ENCODE assay signal across 10 mouse cellular contexts in genomic region chr2:157064136-157064535, GRCm38 (mm10). TPM values are rescaled to one million over a fixed set of nuclear protein-coding genes. Genes with fewer than 3 reads are reported as not detected.
DNase-seq lines count a peak whose midpoint lies in the region; ATAC-seq and TF ChIP-seq lines count a peak whose summit lies in the region.
"Had no signal": no experiment of that assay in that cellular context is flagged by ENCODE, and none has a peak within 500 bp of the region (broad histone marks: within the 10 kb centered on the region; RNA-seq: fewer than 3 reads in every experiment).

No protein-coding gene starts in this region.

- TF ChIP-seq CTCF in gastrocnemius, adult 2 months (IDR thresholded peaks at IDR 0.05) = no peak

- H3K27ac ChIP-seq in gastrocnemius, adult 2 months = peak overlapping the region; percentile 84
- no peak overlapping the region for H3K27ac ChIP-seq in neural tube, embryonic 12.5 days
- H3K27ac ChIP-seq in heart, embryonic 13.5 days (replicated peaks) = peak overlapping the region; percentile 93; the same call in 1 of the 2 replicates
- peak overlapping the region; percentile 26; the same call in 1 of the 2 replicates for H3K27ac ChIP-seq in midbrain, embryonic 14.5 days (replicated peaks; ENCODE audit: low read depth, low read length)
- H3K27ac ChIP-seq: embryonic facial prominence, embryonic 12.5 days had no signal

- H3K4me2 ChIP-seq in neural tube, embryonic 12.5 days (replicated peaks) = 0 out of 2 replicates have a peak overlapping the region, but pooled peaks have one; percentile 6
- H3K4me2 ChIP-seq in heart, embryonic 13.5 days = no peak overlapping the region
- H3K4me2 ChIP-seq in midbrain, embryonic 14.5 days (ENCODE audit: low read length) = no peak overlapping the region
- H3K4me2 ChIP-seq: embryonic facial prominence, embryonic 12.5 days had no signal

- peaks cover 55% of the 10 kb centered on the region for H3K4me1 ChIP-seq in neural tube, embryonic 12.5 days
- H3K4me1 ChIP-seq in heart, embryonic 13.5 days = peaks cover 70% of the 10 kb centered on the region
- H3K4me1 ChIP-seq in midbrain, embryonic 14.5 days (ENCODE audit: control insufficient read depth, insufficient read depth, low read length) = peaks cover 33% of the 10 kb centered on the region

- WGBS in neural tube, embryonic 12.5 days = 65% methylated on average over 7 of the region's 7 CpGs
- WGBS in heart, embryonic 13.5 days = 61% methylated on average over 7 of the region's 7 CpGs
- 54% methylated on average over 7 of the region's 7 CpGs for WGBS in midbrain, embryonic 14.5 days

- H3K4me3 ChIP-seq in gastrocnemius, adult 2 months = no peak overlapping the region
- no peak overlapping the region for H3K4me3 ChIP-seq in neural tube, embryonic 12.5 days
- H3K4me3 ChIP-seq in heart, embryonic 13.5 days = no peak overlapping the region
- no peak overlapping the region for H3K4me3 ChIP-seq in midbrain, embryonic 14.5 days (replicated peaks; ENCODE audit: low read depth, low read length)
- H3K4me3 ChIP-seq: embryonic facial prominence, embryonic 12.5 days had no signal

- intact Hi-C loops in gastrocnemius, adult 2 months (cut with DNase I) = no loop called here

- H3K9ac ChIP-seq in neural tube, embryonic 12.5 days = no peak overlapping the region
- peak overlapping the region; percentile 58 for H3K9ac ChIP-seq in heart, embryonic 13.5 days
- no peak overlapping the region for H3K9ac ChIP-seq in midbrain, embryonic 14.5 days (replicated peaks; ENCODE audit: low read length)
- H3K9ac ChIP-seq: embryonic facial prominence, embryonic 12.5 days had no signal

- peaks cover 22% of the 10 kb centered on the region for H3K36me3 ChIP-seq in neural tube, embryonic 12.5 days
- peaks cover 24% of the 10 kb centered on the region for H3K36me3 ChIP-seq in heart, embryonic 13.5 days
- peaks cover 19% of the 10 kb centered on the region for H3K36me3 ChIP-seq in midbrain, embryonic 14.5 days (ENCODE audit: control insufficient read depth, insufficient read depth, low read length)

- no peaks in the 10 kb centered on the region for H3K27me3 ChIP-seq in neural tube, embryonic 12.5 days (replicated peaks)
- H3K27me3 ChIP-seq in heart, embryonic 13.5 days (replicated peaks) = no peaks in the 10 kb centered on the region
- H3K27me3 ChIP-seq in midbrain, embryonic 14.5 days (ENCODE audit: control insufficient read depth, insufficient read depth, low read length) = no peaks in the 10 kb centered on the region
- H3K27me3 ChIP-seq: embryonic facial prominence, embryonic 12.5 days had no signal

- ATAC-seq in neural tube, embryonic 12.5 days (ENCODE audit: low FRiP score, low read depth) = no peak
- no peak for ATAC-seq in heart, embryonic 13.5 days (ENCODE audit: extremely low read depth, insufficient number of reproducible peaks, low FRiP score, low TSS enrichment)
- no peak for ATAC-seq in midbrain, embryonic 14.5 days (ENCODE audit: low FRiP score, low TSS enrichment)

- DNase-seq in gastrocnemius, adult 2 months = peak; percentile 48
- no peak for DNase-seq in gastrocnemius, postnatal 10 days
- no peak for DNase-seq in neural tube, embryonic 10.5 days (ENCODE audit: extremely low spot score, low spot score)
- DNase-seq in midbrain, embryonic 14.5 days = no peak
- no peak for DNase-seq in Muller cell, postnatal 12 days (ENCODE audit: inconsistent ontology term)
- DNase-seq in adrenal gland, postnatal 4 days (ENCODE audit: low spot score in 2 of 2) = no peak

- H3K9me3 ChIP-seq in neural tube, embryonic 12.5 days = no peaks in the 10 kb centered on the region
- H3K9me3 ChIP-seq in heart, embryonic 13.5 days = no peaks in the 10 kb centered on the region
- no peaks in the 10 kb centered on the region for H3K9me3 ChIP-seq in midbrain, embryonic 14.5 days (ENCODE audit: control insufficient read depth, low read length)
- H3K9me3 ChIP-seq: embryonic facial prominence, embryonic 12.5 days had no signal

RNA-seq across cellular contexts. Expression of gene Soga1, which starts 14.9 kb away (rescaled TPM):
- 1 to 10 TPM; 2.8 to 4.5 TPM for total RNA-seq in gastrocnemius, adult 2 months (2021)
- 10 to 100 TPM; 15.4 to 20.3 TPM for total RNA-seq in gastrocnemius, postnatal 10 days (2021)
- 6.1 TPM in 2 replicates for polyA plus RNA-seq in neural tube, embryonic 12.5 days (2016; fragmentation: Nextera tagmentation; extraction: Ambion mirVana)
- 2.6 TPM in 2 replicates for polyA plus RNA-seq in heart, embryonic 13.5 days (2015; fragmentation: Nextera tagmentation; extraction: Ambion mirVana)
- 12.0 and 13.1 TPM in 2 replicates for polyA plus RNA-seq in midbrain, embryonic 14.5 days (2014; fragmentation: Nextera tagmentation; extraction: Ambion mirVana)
- 10 to 100 TPM; 46.3 to 47.0 TPM for total RNA-seq in adrenal gland, postnatal 4 days (2021)

RNA-seq across cellular contexts. Expression of gene Tldc2, which starts 22.7 kb away (rescaled TPM):
- not detected for total RNA-seq in gastrocnemius, adult 2 months (2021)
- not detected for total RNA-seq in gastrocnemius, postnatal 10 days (2021)
- polyA plus RNA-seq in neural tube, embryonic 12.5 days (2016; fragmentation: Nextera tagmentation; extraction: Ambion mirVana) = not detected in 2 replicates
- not detected in 2 replicates for polyA plus RNA-seq in heart, embryonic 13.5 days (2015; fragmentation: Nextera tagmentation; extraction: Ambion mirVana)
- not detected in 2 replicates for polyA plus RNA-seq in midbrain, embryonic 14.5 days (2014; fragmentation: Nextera tagmentation; extraction: Ambion mirVana)
- not detected for total RNA-seq in adrenal gland, postnatal 4 days (2021)
- total RNA-seq: left cerebral cortex, postnatal 10 days had no signal
- polyA plus RNA-seq: embryonic facial prominence, embryonic 12.5 days had no signal

RNA-seq across cellular contexts. Expression of gene Dsn1, which starts 57.2 kb away (rescaled TPM):
- total RNA-seq in gastrocnemius, adult 2 months (2021) = 1 to 10 TPM; 1.2 to 1.6 TPM
- 1 to 10 TPM; 5.3 to 6.0 TPM for total RNA-seq in gastrocnemius, postnatal 10 days (2021)
- 29.1 and 30.3 TPM in 2 replicates for polyA plus RNA-seq in neural tube, embryonic 12.5 days (2016; fragmentation: Nextera tagmentation; extraction: Ambion mirVana)
- 30.2 and 33.6 TPM in 2 replicates for polyA plus RNA-seq in heart, embryonic 13.5 days (2015; fragmentation: Nextera tagmentation; extraction: Ambion mirVana)
- polyA plus RNA-seq in midbrain, embryonic 14.5 days (2014; fragmentation: Nextera tagmentation; extraction: Ambion mirVana) = 7.6 and 13.7 TPM in 2 replicates
- total RNA-seq in adrenal gland, postnatal 4 days (2021) = 10 to 100 TPM; 19.9 to 22.3 TPM
